Mouse (Mus musculus) kidney, postnatal 10 days (tissue): ENCODE data around the gene Ppp1r16b.
"Not testable (repeated sequence)": the region's sequence is repeated elsewhere in the genome, so short reads cannot be mapped to it uniquely, and the experiment has no call there.

ENCODE experiments used
- DNase-seq: peaks from one replicate; pipeline ENCODE4 v3.0.0; 2021; ENCODE audit warnings: mixed read lengths

The Ppp1r16b gene

DNA sequence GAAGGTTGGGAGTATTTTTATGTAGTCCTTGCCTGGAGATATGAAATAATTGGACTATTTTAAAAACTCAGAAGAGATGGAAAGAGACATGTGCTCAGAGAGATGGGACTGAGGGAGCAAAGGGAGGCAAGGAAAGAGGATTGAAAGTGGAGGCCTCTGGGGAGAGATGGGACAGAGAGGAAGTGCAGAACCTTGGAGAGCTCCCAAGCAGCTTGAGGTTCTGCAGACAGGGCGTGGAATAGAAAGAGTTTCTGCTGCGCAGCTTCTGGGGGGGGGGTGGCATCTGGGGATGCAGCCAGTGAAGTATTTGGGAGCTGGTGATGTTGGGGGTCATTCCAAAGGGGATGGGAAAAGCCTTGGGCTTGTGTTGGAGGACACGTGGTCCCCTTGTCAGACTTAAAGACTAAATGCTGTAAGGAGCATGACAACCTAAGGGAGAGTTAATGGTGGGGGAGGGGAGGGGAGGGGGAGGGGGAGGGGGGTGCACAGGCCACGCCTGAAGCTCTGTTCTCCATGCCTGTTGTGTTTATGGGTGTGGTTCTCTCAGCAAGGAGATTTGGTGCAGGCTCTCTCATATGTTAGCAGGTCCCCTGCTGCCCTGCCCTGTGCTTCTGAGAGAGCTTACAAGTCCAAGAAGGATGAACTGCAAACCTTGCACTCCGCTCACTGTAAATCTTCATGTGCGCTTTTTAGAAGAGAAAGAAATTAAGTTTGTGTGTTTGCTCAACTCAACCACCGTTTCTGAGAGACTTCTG is 63.0 kb downstream of the Ppp1r16b start:
- DNase-seq: peak; percentile 70

DNA sequence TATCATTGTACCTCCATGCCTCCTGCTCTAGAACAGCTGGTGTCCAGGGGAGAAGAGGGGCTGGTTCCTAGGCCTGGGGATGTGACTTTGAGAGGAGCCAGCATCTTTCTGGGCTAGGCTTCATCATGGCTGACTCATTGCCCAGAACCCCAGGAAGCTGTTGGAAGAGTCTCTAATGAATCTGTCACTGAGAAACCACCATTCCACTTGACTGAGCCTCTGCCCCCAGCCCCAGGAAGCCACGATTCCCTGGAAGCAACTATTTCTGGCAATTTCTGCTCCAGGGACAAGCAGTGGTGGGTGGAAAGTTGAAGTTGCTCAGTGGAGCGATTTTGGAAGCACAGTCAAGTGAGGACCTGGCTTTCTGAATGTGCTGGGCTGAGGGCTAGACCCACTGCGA is 65.7 kb downstream of the Ppp1r16b start:
- no peak for DNase-seq

DNA sequence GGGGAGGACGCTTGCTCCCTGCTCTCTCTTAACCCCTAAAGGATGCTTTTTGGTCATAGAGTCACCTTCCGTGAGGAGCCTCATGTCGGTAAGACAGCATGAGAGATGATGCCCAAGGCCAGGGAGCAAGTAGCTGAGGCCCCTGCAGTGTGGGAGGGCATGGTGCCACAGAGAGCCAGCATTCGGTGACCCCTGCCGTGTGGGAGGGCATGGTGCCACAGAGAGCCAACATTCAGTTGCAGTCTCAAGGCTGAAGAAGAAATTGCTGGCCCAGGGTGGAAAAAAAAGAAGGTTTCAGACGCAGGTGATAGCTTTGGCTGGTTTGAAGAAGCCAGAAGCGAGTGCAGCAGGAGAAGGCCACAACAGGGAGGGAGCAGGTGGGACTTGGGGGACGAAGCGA is 67.3 kb downstream of the Ppp1r16b start:
- no peak for DNase-seq

DNA sequence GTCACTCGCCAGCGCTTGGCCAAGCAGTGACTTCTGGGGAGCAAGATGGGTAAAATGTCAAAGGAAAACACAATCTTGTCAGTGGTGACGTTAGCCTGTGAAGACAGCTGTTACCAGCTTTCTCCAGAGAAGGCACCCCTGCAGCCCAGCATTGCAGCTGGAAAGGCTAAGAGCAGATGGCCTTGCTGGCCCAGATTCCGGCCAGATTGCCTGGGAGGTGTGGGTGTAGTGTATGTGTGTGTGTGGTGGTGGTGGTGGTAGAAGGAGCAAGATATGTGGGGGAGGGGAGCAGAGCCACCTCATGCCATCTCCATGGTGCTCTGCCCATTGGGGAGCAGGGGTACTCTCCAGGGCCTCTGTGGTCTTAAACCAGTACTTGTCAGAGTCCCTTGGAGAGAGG is 67.9 kb downstream of the Ppp1r16b start:
- DNase-seq: no peak

DNA sequence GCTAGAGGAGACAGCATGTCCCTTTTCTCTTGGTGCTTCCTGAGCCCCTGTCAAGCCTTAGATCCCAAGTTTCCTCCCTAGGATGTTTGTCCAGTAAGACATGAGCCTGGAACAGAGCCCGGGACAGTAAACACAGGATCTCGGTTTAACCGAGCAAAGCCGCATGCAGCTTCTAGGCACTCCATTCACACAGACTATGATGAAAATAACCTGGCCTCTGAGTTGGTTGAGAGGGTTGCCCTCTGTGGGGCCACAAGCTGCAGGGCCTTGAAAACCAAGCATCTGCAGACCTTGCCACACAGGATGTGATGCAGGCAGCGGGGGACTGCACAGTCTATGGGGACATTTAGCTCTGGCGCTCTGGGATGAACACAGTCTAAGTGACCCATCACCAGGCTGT is 68.7 kb downstream of the Ppp1r16b start:
- DNase-seq: peak; percentile 63

DNA sequence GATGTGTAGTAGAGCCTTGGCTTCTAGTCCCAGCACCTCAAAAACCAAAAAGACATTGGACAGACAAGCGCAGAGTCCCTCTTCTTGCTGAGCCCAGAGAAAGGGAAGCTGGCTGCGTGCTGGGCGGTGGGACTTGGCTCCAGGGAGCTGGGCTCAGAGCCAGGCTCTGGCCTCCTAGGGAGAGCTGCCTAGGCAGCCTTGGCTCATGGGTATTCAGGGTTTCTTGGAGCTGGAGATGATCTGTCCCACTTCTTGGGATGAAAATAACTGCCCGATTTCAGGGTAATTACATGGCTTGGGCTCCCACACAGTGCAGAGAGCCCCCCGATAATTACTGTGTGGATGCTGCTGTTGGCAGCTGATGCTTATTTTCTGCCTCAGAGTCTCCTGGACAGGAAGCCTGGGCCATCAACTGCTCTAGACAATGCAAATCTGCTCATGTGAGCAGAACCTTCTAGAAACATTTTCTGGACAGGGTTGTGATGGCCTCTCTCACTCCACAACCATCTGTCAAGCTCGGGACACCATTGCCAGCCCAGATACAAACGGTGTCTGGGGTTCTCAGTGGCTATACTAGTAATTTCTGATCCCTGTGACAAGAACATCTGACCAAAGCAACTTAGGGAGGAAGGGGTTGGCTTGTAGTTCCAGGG is 69.4 kb downstream of the Ppp1r16b start:
- DNase-seq: peak; percentile 76

DNA sequence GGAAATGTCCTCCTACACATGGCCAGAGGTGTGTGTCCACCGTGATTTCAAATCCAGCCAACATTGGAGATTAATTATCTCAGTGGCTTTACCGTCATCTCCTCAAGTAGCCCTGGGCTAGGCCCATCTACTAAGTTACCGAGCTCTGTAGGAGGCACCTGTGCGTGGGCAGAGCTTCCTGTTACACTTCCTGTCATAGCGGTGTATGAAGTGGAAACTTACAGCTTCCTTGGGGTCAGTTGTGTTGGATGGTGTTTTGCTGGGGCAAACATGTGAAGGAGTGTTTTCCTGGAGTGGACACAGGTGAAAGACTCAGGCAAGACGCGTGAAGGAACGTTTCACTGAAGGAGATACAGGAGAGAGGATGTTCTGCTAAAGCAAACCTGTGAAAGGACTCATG is 70.1 kb downstream of the Ppp1r16b start:
- DNase-seq: no peak

DNA sequence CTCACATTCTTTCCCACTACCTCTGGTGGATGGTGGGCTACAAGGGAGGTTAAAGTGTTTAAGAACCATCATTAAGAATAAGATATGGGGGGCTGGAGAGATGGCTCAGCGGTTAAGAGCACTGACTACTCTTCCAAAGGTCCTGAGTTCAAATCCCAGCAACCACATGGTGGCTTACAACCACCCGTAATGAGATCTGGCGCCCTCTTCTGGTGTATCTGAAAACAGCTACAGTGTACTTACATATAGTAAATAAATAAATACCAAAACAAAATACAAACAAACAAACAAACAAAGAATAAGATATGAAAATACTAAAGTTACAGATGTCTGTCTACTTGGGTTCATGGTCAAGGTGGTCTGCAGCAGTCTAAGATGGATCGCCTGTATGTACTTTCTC is 71.0 kb downstream of the Ppp1r16b start:
- not testable (repeated sequence) for DNase-seq

DNA sequence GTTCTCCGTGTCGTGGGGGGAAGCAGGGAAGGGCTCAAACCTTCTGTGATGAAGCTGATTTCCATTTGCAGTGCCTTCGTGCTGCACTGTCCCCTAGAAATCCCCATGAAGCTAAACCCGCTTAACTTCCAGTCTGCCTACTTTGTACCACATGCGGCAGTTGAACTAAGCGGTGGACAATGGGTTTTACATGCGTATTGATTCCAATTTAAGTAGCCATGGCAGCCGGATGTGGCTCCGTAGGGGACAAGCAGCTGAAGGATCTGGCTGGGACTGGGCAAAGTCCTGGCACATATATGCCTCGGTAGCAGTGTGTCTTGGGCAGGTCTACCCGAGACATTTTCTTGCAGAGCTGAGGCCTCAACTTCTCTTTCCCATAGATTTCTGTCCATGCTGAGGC is 73.4 kb downstream of the Ppp1r16b start:
- no peak for DNase-seq

DNA sequence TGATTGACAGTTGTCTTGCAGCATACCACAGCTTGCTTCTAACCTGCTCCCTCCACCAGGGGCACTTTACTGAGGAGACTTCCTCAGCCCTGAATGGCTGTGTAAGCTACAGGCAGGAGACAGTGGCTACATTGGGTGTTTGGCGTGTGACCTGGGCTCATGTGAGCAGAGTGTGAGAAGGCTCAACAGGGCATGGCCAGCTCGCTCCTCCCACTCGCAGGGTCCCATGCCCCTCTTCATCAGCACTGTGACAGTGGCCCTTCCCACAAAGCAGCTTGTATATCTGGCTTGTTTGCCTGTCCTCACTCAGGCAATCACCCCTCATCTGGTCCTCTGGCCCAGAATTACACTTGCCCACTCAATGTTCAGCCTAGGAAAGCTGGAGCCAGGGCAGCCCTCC is 73.9 kb downstream of the Ppp1r16b start:
- no peak for DNase-seq

DNA sequence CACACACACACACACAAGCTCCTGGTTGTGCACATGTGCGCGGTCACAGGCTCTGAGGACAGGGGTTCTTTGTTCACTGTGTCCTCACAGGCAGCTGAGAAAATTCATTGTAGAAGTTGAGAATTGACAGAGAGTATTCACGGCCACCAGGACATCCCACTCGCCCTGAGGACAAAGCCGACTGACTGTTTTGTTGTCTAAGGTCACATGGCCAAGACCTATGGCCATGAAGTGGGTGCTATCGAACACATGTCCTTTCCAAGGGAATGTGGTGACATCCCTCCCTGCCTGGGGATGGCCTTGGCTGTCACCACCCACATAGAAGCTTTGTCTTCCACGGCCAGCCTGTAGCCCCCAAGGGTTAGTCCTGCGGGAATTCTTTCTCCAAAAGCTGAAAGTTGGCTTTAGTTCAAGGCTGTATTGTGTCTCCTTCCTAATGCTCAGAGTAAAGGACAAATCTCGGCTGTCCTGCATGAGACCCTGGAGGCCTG is 75.9 kb downstream of the Ppp1r16b start:
- no peak for DNase-seq

DNA sequence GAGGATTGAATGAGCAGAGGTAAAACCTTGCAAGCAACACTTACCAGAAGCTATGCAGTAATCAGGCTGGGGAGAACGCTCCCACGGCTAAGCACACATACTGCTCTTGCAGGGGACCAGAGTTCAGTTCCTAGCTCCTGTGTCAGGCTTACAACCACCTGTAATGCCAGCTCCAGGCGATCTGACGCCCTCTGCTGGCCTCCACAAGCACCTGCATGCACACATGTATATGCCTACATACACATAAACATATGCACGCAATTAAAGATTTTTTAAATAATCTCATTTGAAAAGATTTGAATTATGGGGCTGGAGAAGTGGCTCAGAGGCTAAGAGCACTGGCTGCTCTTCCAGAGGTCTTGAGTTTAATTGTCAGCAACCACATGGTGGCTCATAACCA is 77.2 kb downstream of the Ppp1r16b start:
- no peak for DNase-seq

DNA sequence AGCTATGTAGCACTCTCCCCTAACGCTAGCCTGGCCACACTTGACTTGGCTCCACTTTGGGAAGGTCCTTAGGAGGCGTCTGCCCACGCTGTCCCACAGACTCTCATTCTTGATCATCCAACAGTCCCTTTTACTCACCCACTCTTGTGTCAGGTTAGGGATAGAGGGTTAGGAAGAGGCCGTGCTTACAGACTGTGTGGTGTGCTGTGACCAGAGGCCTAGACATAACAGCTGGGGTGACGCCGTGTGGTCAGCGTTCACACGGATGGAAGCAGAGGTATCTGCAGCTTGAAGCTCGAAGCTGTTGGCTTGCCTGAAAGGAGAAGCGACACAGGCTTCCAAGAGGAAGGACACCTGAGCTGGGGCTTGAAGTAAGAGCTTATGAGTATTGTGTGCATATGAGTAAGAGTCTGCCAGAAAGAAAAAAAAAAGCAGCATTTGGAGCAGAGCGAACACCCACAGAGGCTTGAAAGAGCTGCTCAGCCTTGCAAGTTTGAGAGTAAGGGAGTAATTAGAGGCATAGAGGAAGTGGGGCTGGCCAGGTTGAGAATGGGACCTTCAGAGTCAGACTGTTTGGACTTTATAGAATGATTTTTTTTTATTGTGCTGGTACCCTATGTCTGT is 78.4 kb downstream of the Ppp1r16b start:
- DNase-seq: no peak

DNA sequence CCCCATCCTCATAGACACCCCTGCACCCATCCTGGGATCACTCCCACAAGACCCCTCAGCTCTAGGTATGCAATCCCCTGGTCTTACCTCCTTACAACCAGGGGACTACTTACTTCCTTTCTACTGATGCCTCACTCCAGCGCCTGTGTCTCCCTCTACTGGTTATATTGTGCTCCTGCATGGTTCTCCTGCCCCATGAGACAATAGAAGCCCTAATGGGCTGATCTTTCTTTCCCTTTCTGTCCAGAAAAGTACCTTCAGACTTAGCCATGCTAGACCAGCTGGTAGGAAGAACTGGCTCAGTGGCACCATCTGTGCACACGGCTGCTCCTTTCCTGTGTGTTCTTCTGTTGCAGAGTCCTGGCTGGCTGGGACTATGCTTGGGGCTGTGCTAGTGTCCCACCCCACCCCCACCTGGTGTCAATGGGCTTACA is 79.9 kb downstream of the Ppp1r16b start:
- peak; percentile 54 for DNase-seq

DNA sequence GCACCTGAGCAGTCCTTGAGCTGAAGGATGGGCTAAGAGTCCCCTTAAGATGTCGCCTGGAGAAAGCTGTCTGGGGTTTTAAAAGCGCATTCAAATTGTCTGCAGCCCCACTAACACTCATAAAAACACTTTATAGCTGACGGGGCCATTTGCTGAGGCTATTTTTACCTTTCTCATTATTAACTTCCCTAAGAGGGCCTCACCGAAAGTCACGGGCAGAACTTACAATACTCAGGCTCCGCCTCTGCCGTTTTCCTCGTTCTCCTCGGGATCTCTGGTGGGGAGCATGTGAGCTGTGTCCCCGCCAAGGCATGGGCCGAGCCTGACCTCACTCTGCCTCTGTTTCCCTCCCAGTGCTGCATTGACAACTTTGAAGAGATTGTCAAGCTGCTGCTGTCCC is 81.0 kb downstream of the Ppp1r16b start:
- no peak for DNase-seq

DNA sequence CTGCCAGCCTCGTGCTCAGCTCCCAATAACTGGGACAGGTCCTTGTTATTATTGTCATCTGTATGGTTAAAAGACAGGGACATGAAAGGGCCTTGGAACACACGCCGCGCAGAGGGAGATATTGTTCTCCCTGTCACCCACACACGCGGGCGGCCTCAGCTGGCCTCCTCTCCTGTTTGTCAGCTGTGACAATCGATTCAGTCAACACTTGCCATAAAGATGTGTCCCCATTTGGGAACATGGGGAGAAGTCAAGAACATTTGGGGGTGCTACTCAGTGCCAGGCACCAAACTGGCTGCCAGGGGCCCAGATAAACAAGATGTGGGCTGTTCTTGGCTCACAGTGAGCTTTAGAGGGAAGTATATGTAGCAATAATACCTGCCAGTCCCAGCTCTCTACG is 84.2 kb downstream of the Ppp1r16b start:
- no peak for DNase-seq

DNA sequence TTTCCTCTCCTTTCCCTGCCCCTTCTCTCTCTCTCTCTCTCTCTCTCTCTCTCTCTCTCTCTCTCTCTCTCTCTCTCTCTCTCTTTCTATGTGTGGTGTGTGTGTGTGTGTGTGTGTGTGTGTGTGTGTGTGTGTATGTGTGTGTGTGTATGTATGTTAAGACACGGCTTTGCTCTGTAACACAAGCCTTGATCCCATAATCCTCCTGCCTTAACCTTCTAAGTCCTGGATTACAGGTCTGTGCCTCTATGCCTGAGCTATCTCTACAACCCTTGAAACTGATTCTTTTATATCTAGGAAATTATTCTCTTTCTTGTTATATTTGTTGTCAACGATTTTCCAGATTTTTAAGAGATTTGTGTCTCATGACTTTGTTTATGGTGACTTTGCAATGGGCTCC is 95.0 kb downstream of the Ppp1r16b start:
- no peak for DNase-seq

DNA sequence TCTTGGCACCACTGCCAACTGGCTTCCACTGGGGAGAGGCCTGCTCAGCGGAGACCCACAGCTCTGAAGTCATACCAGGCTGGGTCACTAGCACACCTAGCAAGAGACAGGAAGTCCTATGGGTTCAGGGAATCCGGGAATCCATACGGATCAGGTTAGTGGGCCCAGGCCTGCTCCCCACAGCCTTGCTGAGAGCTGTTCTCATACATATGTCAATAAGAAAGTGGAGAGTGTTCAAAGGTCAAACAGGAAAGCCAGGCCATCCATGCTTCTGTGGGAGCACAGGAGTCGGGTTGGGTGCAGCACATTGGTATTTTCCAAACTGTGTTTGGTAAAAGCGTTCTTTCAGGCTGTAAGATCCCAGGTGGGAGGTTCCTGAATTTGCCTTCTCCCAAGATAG is 97.1 kb downstream of the Ppp1r16b start:
- DNase-seq: no peak

DNA sequence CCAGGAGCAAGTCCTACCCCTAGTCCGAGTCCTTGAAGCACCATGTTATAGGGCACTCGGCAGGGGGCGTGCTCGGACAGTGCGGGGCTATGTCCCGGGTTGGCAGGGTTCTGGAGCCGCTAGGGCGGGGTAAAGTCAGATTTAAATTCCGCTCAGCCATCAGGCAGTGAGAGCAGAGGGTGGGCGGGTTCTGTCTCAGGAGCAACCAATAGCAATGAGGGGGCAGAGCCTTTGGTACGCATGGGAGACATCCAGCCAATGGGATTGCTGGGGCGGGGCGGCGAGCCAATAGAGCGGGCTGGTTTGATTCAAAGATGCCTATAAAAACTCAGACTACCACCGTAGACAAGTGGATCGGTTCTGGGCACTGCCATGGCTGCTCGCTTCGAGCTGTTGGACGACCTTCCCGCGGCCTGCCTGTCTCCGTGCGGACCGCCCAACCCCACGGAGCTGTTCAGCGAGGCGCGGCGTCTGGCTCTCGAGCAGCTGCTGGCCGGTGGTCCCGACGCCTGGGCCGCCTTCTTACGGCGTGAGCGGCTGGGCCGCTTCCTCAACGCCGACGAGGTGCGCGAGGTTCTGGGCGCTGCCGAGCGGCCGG is 102.6 kb downstream of the Ppp1r16b start, which contains the start of gene Fam83d:
Fam83d (plus strand) TSS at position 352 of the 598 bp plus-strand sequence.
- peak; percentile 98 for DNase-seq

DNA sequence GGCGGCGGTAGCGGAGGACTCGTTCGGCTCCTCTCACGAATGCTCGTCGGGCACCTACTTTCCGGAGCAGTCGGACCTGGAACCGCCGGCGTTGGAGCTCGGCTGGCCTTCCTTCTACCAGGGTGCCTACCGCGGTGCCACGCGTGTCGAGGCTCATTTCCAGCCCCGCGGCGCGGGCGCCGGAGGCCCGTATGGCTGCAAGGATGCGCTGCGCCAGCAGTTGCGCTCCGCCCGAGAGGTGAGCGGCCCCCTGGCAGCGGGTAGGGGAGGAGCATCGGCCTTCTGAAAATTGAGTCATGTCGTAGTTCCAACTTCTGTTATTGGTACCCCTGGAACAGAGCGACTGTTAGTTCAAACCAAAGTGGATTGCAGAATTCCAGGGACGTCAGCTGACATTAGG is 103.2 kb downstream of the Ppp1r16b start:
- DNase-seq: peak; percentile 45

DNA sequence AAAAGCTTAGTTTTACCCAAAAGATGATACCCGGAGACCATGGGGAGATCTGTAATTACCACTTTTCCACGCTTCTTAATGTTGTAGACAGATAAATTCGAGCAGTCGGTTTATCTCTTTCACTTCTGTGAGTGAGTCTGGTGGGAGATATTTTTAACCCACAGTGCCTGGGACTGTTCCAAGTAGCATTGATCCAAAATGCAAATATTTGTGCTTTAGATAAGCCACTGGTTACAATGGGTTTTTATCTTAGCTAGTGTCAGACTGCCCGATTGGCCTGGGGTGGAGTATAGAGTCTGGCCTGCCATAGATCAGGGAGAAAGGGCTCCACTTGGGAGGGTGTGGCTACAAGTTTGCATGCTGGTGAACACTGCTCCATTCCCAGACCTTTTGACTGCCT is 103.6 kb downstream of the Ppp1r16b start:
- no peak for DNase-seq

DNA sequence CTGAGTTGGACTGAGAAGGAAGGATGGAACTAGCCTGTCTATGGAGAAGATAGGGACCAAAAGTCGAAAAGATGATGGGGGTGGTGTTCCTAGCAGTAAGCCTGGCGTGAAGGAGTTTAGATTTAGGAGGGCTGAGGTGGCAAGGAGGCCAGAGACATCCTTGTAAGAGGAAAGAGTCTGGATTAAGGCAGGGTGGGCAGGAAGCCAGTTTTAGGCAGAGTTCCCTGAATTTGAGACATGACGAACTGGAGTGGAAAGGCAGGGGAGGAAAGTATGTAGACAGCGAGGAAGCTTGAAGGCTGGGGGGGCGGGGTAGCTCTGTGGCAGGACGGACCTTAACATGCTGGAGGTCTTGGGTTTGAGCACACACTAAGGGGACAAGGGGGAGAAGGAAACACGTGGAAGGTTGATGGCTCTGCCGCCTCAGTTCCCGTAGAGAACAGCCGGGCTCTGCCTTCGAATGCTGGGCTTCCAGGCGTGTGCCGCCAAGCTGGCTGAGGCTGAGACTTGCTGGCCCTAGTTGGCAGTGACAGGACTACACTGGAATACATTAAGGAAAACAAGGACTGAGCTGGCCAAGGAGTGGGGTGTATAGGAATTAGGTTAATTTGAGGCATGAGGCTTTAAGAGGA is 105.0 kb downstream of the Ppp1r16b start:
- peak; percentile 66 for DNase-seq
